Mouse (Mus musculus): ENCODE measurements at regions not wholly inside any gene's neighbourhood (a gene's known extent, or its start where the extent isn't known, plus 50 kb on each side); places are given as distances from the start of the nearest gene placed in this dataset.

DNA sequence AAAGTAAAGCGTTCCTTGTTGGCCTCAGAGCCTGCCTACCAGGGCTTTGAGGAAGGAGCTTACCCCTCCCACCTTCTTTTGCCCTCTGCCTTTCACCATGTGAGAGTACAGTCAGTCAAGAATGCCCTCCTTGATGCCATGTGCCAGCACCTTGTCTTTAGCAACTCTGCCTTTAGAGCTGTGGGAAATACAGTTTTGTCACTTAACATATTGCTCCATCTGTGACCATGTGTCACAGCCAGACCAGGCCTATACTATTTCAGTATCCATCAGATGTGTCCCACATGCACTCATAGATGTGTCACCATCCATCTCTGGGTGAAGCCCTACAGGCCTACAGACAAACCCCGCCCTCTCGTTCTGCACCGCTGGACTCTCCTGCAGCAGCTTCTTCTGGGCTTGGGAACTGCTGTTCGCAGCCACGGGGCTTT, 355.9 kb downstream of the Agtpbp1 start:
- DNase-seq (ENCODE audit: low spot score in 2 of 2): no peak

GRCm38 (mm10) chr13:59228059-59228830, 356.8 kb downstream of the Agtpbp1 start:
- DNase-seq (ENCODE audit: low spot score in 2 of 2): peak; percentile 14 to 57

DNA sequence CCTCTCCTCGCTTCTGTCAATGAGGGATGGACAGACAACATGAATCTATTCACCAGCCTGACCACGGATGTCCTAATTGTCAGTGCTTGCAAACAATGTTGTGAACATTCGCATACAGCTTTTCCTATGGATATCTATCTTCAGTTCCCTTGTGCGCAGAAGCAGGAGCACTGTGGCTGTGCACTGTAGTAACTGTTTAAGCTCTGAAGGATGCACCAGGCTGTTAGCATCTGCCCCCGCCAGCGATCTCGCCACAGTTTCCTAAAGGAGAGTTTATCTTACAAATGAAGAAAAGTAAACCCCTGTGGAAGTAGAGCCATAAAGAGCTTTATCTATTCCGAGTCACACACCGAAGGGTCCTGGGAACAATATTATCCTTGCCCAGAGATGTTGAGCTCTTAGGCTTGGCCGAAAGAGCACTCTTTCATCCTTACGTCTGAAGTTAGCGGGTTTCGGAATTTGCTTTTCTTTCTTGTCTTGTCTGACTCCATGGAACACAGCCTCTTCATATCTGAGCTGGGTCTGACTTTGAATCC, 357.4 kb downstream of the Agtpbp1 start:
- no peak for DNase-seq (ENCODE audit: low spot score in 2 of 2)

GRCm38 (mm10) chr13:59220587-59220986, 364.4 kb downstream of the Agtpbp1 start:
- DNase-seq (ENCODE audit: low spot score in 2 of 2): no peak

GRCm38 (mm10) chr13:59220156-59220555, 364.9 kb downstream of the Agtpbp1 start:
- DNase-seq (ENCODE audit: low spot score in 2 of 2): no peak

GRCm38 (mm10) chr13:59216686-59217298, 368.2 kb downstream of the Agtpbp1 start:
- no peak for DNase-seq (ENCODE audit: low spot score in 2 of 2)

DNA sequence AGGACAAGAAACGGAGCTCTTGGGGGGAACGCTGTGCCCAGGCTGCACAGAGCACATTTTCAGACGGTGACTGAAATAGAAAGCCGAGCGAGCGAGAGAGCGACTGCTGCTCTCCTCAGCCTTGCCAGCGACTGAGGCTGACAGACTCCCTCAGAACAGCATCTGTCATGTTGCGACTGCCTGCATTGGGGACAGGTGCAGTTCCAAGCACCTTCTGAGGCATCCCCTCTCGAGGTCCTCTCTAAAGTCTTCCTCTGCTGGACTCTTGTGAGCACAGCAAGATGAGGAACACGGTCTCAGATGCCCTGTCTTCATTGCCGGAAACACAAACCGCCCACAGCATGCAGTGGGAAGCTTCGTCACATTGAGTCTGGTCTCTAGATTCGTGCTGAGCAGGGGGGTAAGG, 372.7 kb downstream of the Agtpbp1 start:
- no peak for DNase-seq (ENCODE audit: low spot score in 2 of 2)

GRCm38 (mm10) chr13:59210828-59211227, 374.2 kb downstream of the Agtpbp1 start:
- no peak for DNase-seq (ENCODE audit: low spot score in 2 of 2)

GRCm38 (mm10) chr13:59206186-59206585, 378.8 kb downstream of the Agtpbp1 start:
- no peak for DNase-seq (ENCODE audit: low spot score in 2 of 2)

- no peak for DNase-seq (ENCODE audit: low spot score in 2 of 2)
These were observed 380.5 kb downstream of the Agtpbp1 start for GRCm38 (mm10) chr13:59204506-59204905.

GRCm38 (mm10) chr13:59196311-59196710, 388.7 kb downstream of the Agtpbp1 start:
- peak; percentile 9 to 18 for DNase-seq (ENCODE audit: low spot score in 2 of 2)

DNA sequence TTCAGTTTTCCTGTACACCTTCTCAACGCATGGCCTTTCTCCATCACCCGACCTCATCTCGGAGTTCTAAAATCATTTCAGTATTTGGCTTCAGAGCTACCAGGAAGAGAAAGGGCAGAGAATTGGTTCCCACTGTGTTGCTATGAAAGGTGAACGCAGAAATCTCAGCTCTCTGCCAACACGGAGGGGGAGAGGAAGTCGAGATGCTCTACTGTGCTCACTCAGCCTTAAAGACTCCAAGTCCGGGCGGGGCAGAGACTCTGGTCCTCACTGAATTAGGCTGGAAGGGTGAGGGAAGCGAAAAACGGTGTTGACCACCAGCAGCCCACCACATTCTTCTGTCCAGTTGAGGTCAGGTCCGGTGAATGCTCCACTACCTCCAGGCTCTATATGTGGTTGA, 382.1 kb downstream of the Ntrk2 start:
- no peak for DNase-seq (ENCODE audit: low spot score in 2 of 2)

Measured in gastrocnemius, adult 8-10 months (tissue).